Mouse (Mus musculus) limb, embryonic 10.5 days (tissue): ENCODE measurements around the gene Mrps35. TPM values are rescaled to one million over a fixed set of nuclear protein-coding genes. Genes with fewer than 3 reads are reported as not detected.

ENCODE experiments used
- DNase-seq: peaks from one replicate; pipeline ENCODE4 v3.0.0-alpha.2; 2017; ENCODE audit warnings: low spot score
- H3K27ac ChIP-seq: fragments of 300-500 bp; sonication (generic); 2 replicates; pipeline ENCODE4 v1.5.1; 2016; ENCODE audit warnings: mild to moderate bottlenecking
- H3K27me3 ChIP-seq: fragments of 300-500 bp; sonication (generic); 2 replicates; pipeline ENCODE4 v1.6.1; 2016; ENCODE audit warnings: low read depth, mild to moderate bottlenecking; ENCODE audit not compliant: poor library complexity, severe bottlenecking
- H3K36me3 ChIP-seq: fragments of 300-500 bp; sonication (generic); 2 replicates; pipeline ENCODE4 v1.6.1; 2016; ENCODE audit warnings: mild to moderate bottlenecking, moderate library complexity
- H3K4me1 ChIP-seq: fragments of 300-500 bp; sonication (generic); 2 replicates; pipeline ENCODE4 v1.6.1; 2016
- H3K4me3 ChIP-seq: fragments of 300-500 bp; sonication (generic); 2 replicates; pipeline ENCODE4 v1.5.1; 2016; ENCODE audit warnings: mild to moderate bottlenecking, moderate library complexity
- H3K9me3 ChIP-seq: fragments of 300-500 bp; sonication (generic); replicated peaks from 2 replicates; pipeline ENCODE4 v1.6.1; 2016; ENCODE audit warnings: mild to moderate bottlenecking
- WGBS: fragments of 180-500 bp; shearing (Covaris S2); methylation state at CpG from one replicate; pipeline ENCODE4 v1.1.7; 2016; 5-methylcytosine and 5-hydroxymethylcytosine counted together
- polyA plus RNA-seq: library from polyadenylated mRNA; unstranded; fragments of >200 nt; fragmentation: Nextera tagmentation; extraction: Ambion mirVana; gene quantifications from 2 replicates; pipeline ENCODE4 v1.2.1, GENCODE M21; 2016

Gene Mrps35
- polyA plus RNA-seq, 1 experiment from 2014 or later = 119 TPM

GRCm38 (mm10) chr6:147013546-147013945, 29.0 kb upstream of the Mrps35 start:
- H3K36me3 ChIP-seq = peaks cover 18% of the 10 kb centered on the region
- 97% methylated on average over 1 of the region's 1 CpGs for WGBS

GRCm38 (mm10) chr6:147017906-147018305, 24.7 kb upstream of the Mrps35 start:
- H3K36me3 ChIP-seq = peaks cover 40% of the 10 kb centered on the region
- no peaks in the 10 kb centered on the region for H3K9me3 ChIP-seq
- WGBS = 89% methylated on average over 4 of the region's 4 CpGs
- DNase-seq = no peak
- H3K4me3 ChIP-seq = no peak overlapping the region
- no peak overlapping the region for H3K27ac ChIP-seq
- H3K4me1 ChIP-seq = no peaks in the 10 kb centered on the region
- H3K27me3 ChIP-seq = no peaks in the 10 kb centered on the region

More at GRCm38 (mm10) chr6:147013546-147013945, 29.0 kb upstream of the Mrps35 start:
- Histone ChIP-seq H3K27ac (no peak overlapping the region), H3K9me3 (no peaks in the 10 kb centered on the region), H3K27me3 (no peaks in the 10 kb centered on the region), H3K4me1 (0 out of 2 replicates have a peak, but pooled peaks cover 5% of the 10 kb centered on the region), H3K4me3 (no peak overlapping the region)
- DNase-seq = no peak

- H3K9me3 ChIP-seq = no peaks in the 10 kb centered on the region
- H3K4me1 ChIP-seq = no peaks in the 10 kb centered on the region
- H3K36me3 ChIP-seq = peaks cover 42% of the 10 kb centered on the region
- no peak overlapping the region for H3K27ac ChIP-seq
- no peak for DNase-seq
- H3K27me3 ChIP-seq = no peaks in the 10 kb centered on the region
- no peak overlapping the region for H3K4me3 ChIP-seq
- WGBS = 89% methylated on average over 5 of the region's 5 CpGs
Measured at GRCm38 (mm10) chr6:147018364-147018763, 24.2 kb upstream of the Mrps35 start.

- H3K36me3 ChIP-seq = peaks cover 47% of the 10 kb centered on the region
- H3K27me3 ChIP-seq = no peaks in the 10 kb centered on the region
- H3K27ac ChIP-seq = no peak overlapping the region
- no peak overlapping the region for H3K4me3 ChIP-seq
- H3K9me3 ChIP-seq = no peaks in the 10 kb centered on the region
- H3K4me1 ChIP-seq = no peaks in the 10 kb centered on the region
- no peak for DNase-seq
- 93% methylated on average over 5 of the region's 5 CpGs for whole genome bisulfite sequencing
Measured at GRCm38 (mm10) chr6:147021181-147021580, 21.4 kb upstream of the Mrps35 start.

- no peak overlapping the region for H3K4me3 ChIP-seq
- H3K4me1 ChIP-seq = no peaks in the 10 kb centered on the region
- DNase-seq = no peak
- peaks cover 48% of the 10 kb centered on the region for H3K36me3 ChIP-seq
- H3K9me3 ChIP-seq = no peaks in the 10 kb centered on the region
- H3K27me3 ChIP-seq = no peaks in the 10 kb centered on the region
- 91% methylated on average over 16 of the region's 16 CpGs for WGBS
- H3K27ac ChIP-seq = no peak overlapping the region
Measured at GRCm38 (mm10) chr6:147022375-147023132, 20.0 kb upstream of the Mrps35 start.

GRCm38 (mm10) chr6:147023133-147023395, 19.5 kb upstream of the Mrps35 start:
- Histone ChIP-seq H3K36me3 (peaks cover 51% of the 10 kb centered on the region), H3K4me1 (no peaks in the 10 kb centered on the region), H3K27me3 (no peaks in the 10 kb centered on the region), H3K9me3 (no peaks in the 10 kb centered on the region), H3K4me3 (no peak overlapping the region), H3K27ac (no peak overlapping the region)
- no peak for DNase-seq
- WGBS = 96% methylated on average over 2 of the region's 2 CpGs

- Histone ChIP-seq H3K4me1 (no peaks in the 10 kb centered on the region), H3K4me3 (no peak overlapping the region), H3K36me3 (peaks cover 53% of the 10 kb centered on the region), H3K27ac (no peak overlapping the region), H3K27me3 (no peaks in the 10 kb centered on the region), H3K9me3 (no peaks in the 10 kb centered on the region)
- peak; percentile 10 for DNase-seq
Measured at GRCm38 (mm10) chr6:147023568-147023967, 19.0 kb upstream of the Mrps35 start.

GRCm38 (mm10) chr6:147024761-147025160, 17.8 kb upstream of the Mrps35 start:
- Histone ChIP-seq H3K36me3 (peaks cover 51% of the 10 kb centered on the region), H3K27me3 (no peaks in the 10 kb centered on the region), H3K27ac (no peak overlapping the region), H3K4me3 (no peak overlapping the region), H3K4me1 (no peaks in the 10 kb centered on the region), H3K9me3 (no peaks in the 10 kb centered on the region)
- no peak for DNase-seq
- 89% methylated on average over 3 of the region's 3 CpGs for WGBS

- no peaks in the 10 kb centered on the region for H3K27me3 ChIP-seq
- DNase-seq = no peak
- no peaks in the 10 kb centered on the region for H3K4me1 ChIP-seq
- peaks cover 43% of the 10 kb centered on the region for H3K36me3 ChIP-seq
- H3K27ac ChIP-seq = no peak overlapping the region
- no peaks in the 10 kb centered on the region for H3K9me3 ChIP-seq
- 97% methylated on average over 2 of the region's 2 CpGs for WGBS
- no peak overlapping the region for H3K4me3 ChIP-seq
Measured at GRCm38 (mm10) chr6:147028396-147028795, 14.2 kb upstream of the Mrps35 start.

- Histone ChIP-seq H3K36me3 (peaks cover 43% of the 10 kb centered on the region), H3K9me3 (no peaks in the 10 kb centered on the region), H3K4me1 (no peaks in the 10 kb centered on the region), H3K4me3 (no peak overlapping the region), H3K27ac (no peak overlapping the region), H3K27me3 (no peaks in the 10 kb centered on the region)
- no peak for DNase-seq
- 97% methylated on average over 9 of the region's 9 CpGs for WGBS
Measured at GRCm38 (mm10) chr6:147029591-147029990, 13.0 kb upstream of the Mrps35 start.

- Histone ChIP-seq H3K27ac (no peak overlapping the region), H3K27me3 (no peaks in the 10 kb centered on the region), H3K36me3 (peaks cover 43% of the 10 kb centered on the region), H3K9me3 (no peaks in the 10 kb centered on the region), H3K4me1 (no peaks in the 10 kb centered on the region), H3K4me3 (no peak overlapping the region)
- 88% methylated on average over 15 of the region's 15 CpGs for WGBS
- DNase-seq = no peak
Measured at GRCm38 (mm10) chr6:147030096-147030885, 12.3 kb upstream of the Mrps35 start.

GRCm38 (mm10) chr6:147032303-147032925, 10.2 kb upstream of the Mrps35 start, which contains the start of gene Rep15:
Rep15 (plus strand) TSS chr6:147032584.
- Histone ChIP-seq H3K27me3 (no peaks in the 10 kb centered on the region), H3K4me3 (no peak within 1 kb of the TSS), H3K36me3 (peaks cover 25% of the 10 kb centered on the region), H3K4me1 (no peaks in the 10 kb centered on the region), H3K9me3 (no peaks in the 10 kb centered on the region), H3K27ac (no peak within 1 kb of the TSS)
- no peak for DNase-seq
- 39% methylated on average over 13 of the region's 13 CpGs for WGBS

GRCm38 (mm10) chr6:147043633-147044032, 1.1 kb downstream of the Mrps35 start:
- 57% methylated on average over 7 of the region's 7 CpGs for WGBS
- Histone ChIP-seq H3K4me3 (peak overlapping the region; percentile 96), H3K27ac (peak overlapping the region; percentile 98; the same call in 1 of the 2 replicates)

More at GRCm38 (mm10) chr6:147043633-147044032, 1.1 kb downstream of the Mrps35 start:
- Histone ChIP-seq H3K4me1 (peaks cover 18% of the 10 kb centered on the region), H3K27me3 (no peaks in the 10 kb centered on the region), H3K36me3 (peaks cover 27% of the 10 kb centered on the region), H3K9me3 (no peaks in the 10 kb centered on the region)
- no peak for DNase-seq
